17 mouse cellular contexts compared by ENCODE assay signal in the genomic region with DNA sequence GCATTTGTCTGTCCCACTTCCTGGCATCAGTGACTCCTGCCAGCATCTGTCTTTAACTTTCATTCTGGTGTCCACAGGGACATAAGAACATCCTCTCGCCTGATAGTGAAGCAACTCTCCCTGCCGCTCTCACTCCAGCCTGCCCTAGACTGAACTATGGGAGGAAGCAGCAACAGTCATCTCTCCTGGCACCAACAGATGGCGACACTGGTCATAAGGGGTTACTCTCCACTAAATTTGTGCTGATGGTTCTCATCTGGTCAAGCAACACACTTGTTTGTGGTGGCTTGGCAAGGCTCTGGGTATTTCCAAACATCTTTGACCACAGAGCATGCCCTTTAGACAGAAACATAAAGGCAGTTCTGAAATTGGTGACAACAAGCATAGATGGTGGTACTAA.
DNase-seq lines count a peak whose midpoint lies in the region; ATAC-seq and TF ChIP-seq lines count a peak whose summit lies in the region.
"Had no signal": no experiment of that assay in that cellular context is flagged by ENCODE, and none has a peak within 500 bp of the region (broad histone marks: within the 10 kb centered on the region; RNA-seq: fewer than 3 reads in every experiment).

No protein-coding gene starts in this region.

- no peaks in the 10 kb centered on the region for H3K9me3 ChIP-seq in intestine, postnatal 0 days (ENCODE audit: control insufficient read depth)
- H3K9me3 ChIP-seq in intestine, embryonic 15.5 days, result no peaks in the 10 kb centered on the region
- no peaks in the 10 kb centered on the region for H3K9me3 ChIP-seq in midbrain, postnatal 0 days (ENCODE audit: low read length)
- H3K9me3 ChIP-seq in midbrain, embryonic 11.5 days (ENCODE audit: control insufficient read depth, low read length), result no peaks in the 10 kb centered on the region
- H3K9me3 ChIP-seq in stomach, postnatal 0 days (ENCODE audit: control insufficient read depth, low read length), result no peaks in the 10 kb centered on the region
- H3K9me3 ChIP-seq: embryonic facial prominence, embryonic 10.5 days; kidney, embryonic 15.5 days had no signal

- H3K36me3 ChIP-seq in intestine, postnatal 0 days (ENCODE audit: control insufficient read depth, insufficient read depth), result no peaks in the 10 kb centered on the region
- H3K36me3 ChIP-seq in intestine, embryonic 15.5 days, result no peaks in the 10 kb centered on the region
- H3K36me3 ChIP-seq in midbrain, postnatal 0 days (ENCODE audit: insufficient read depth, low read length), result peaks cover 2% of the 10 kb centered on the region; the same call in 1 of the 2 replicates
- H3K36me3 ChIP-seq in midbrain, embryonic 11.5 days (ENCODE audit: control insufficient read depth, insufficient read depth, low read length), result no peaks in the 10 kb centered on the region
- no peaks in the 10 kb centered on the region for H3K36me3 ChIP-seq in stomach, postnatal 0 days (ENCODE audit: control insufficient read depth, insufficient read depth, low read length)
- H3K36me3 ChIP-seq: embryonic facial prominence, embryonic 10.5 days; kidney, embryonic 15.5 days had no signal

- no peak overlapping the region for H3K9ac ChIP-seq in intestine, postnatal 0 days (ENCODE audit: low read depth, low read length)
- no peak overlapping the region for H3K9ac ChIP-seq in intestine, embryonic 15.5 days
- H3K9ac ChIP-seq in midbrain, postnatal 0 days (replicated peaks; ENCODE audit: low read length, poor library complexity, severe bottlenecking), result no peak overlapping the region
- H3K9ac ChIP-seq in midbrain, embryonic 11.5 days (ENCODE audit: low read length), result no peak overlapping the region
- H3K9ac ChIP-seq in stomach, postnatal 0 days (ENCODE audit: low read length), result no peak overlapping the region
- H3K9ac ChIP-seq: kidney, embryonic 15.5 days had no signal

- no peak overlapping the region for H3K27ac ChIP-seq in intestine, postnatal 0 days (ENCODE audit: low read depth, low read length)
- H3K27ac ChIP-seq in intestine, embryonic 15.5 days, result no peak overlapping the region
- H3K27ac ChIP-seq in midbrain, postnatal 0 days (ENCODE audit: low read depth, low read length), result no peak overlapping the region
- no peak overlapping the region for H3K27ac ChIP-seq in midbrain, embryonic 11.5 days (ENCODE audit: low read depth, low read length)
- H3K27ac ChIP-seq in stomach, postnatal 0 days (replicated peaks), result no peak overlapping the region
- H3K27ac ChIP-seq: embryonic facial prominence, embryonic 10.5 days; kidney, embryonic 15.5 days had no signal

- no peaks in the 10 kb centered on the region for H3K27me3 ChIP-seq in intestine, postnatal 0 days (replicated peaks; ENCODE audit: control insufficient read depth, insufficient read depth, low read length)
- H3K27me3 ChIP-seq in intestine, embryonic 15.5 days (replicated peaks), result no peaks in the 10 kb centered on the region
- H3K27me3 ChIP-seq in midbrain, postnatal 0 days (ENCODE audit: insufficient read depth, low read length), result no peaks in the 10 kb centered on the region
- no peaks in the 10 kb centered on the region for H3K27me3 ChIP-seq in midbrain, embryonic 11.5 days (ENCODE audit: control insufficient read depth, insufficient read depth, low read length)
- H3K27me3 ChIP-seq in stomach, postnatal 0 days (ENCODE audit: control insufficient read depth, insufficient read depth, low read length), result no peaks in the 10 kb centered on the region
- H3K27me3 ChIP-seq: kidney, embryonic 15.5 days had no signal

- H3K4me1 ChIP-seq in intestine, postnatal 0 days (replicated peaks; ENCODE audit: control insufficient read depth, insufficient read depth, low read length), result no peaks in the 10 kb centered on the region
- H3K4me1 ChIP-seq in intestine, embryonic 15.5 days (replicated peaks), result no peaks in the 10 kb centered on the region
- no peaks in the 10 kb centered on the region; the same call in 1 of the 2 replicates for H3K4me1 ChIP-seq in midbrain, postnatal 0 days (ENCODE audit: insufficient read depth, low read length)
- H3K4me1 ChIP-seq in midbrain, embryonic 11.5 days (ENCODE audit: control insufficient read depth, insufficient read depth, low read length), result no peaks in the 10 kb centered on the region
- H3K4me1 ChIP-seq in stomach, postnatal 0 days (replicated peaks; ENCODE audit: control insufficient read depth, insufficient read depth), result no peaks in the 10 kb centered on the region
- H3K4me1 ChIP-seq: embryonic facial prominence, embryonic 10.5 days; kidney, embryonic 15.5 days had no signal

- 75% methylated on average over 3 of the region's 3 CpGs for WGBS in intestine, postnatal 0 days
- 79% methylated on average over 3 of the region's 3 CpGs for WGBS in intestine, embryonic 15.5 days
- WGBS in midbrain, postnatal 0 days, result 79% methylated on average over 3 of the region's 3 CpGs
- WGBS in midbrain, embryonic 11.5 days, result 81% methylated on average over 3 of the region's 3 CpGs
- 74% methylated on average over 3 of the region's 3 CpGs for WGBS in stomach, postnatal 0 days

- TF ChIP-seq CTCF in intestine, postnatal 0 days (IDR thresholded peaks at IDR 0.05; ENCODE audit: low read depth), result peak; percentile 21; the same call in 1 of the 2 replicates
- TF ChIP-seq CTCF in midbrain, postnatal 0 days (IDR thresholded peaks at IDR 0.05), result peak; percentile 50
- TF ChIP-seq CTCF in stomach, postnatal 0 days (IDR thresholded peaks at IDR 0.05; ENCODE audit: low read depth), result peak; percentile 39

- DNase-seq in midbrain, postnatal 0 days (ENCODE audit: low spot score), result no peak
- DNase-seq in midbrain, embryonic 11.5 days (ENCODE audit: low spot score, missing footprints), result no peak
- peak; percentile 11 for DNase-seq in R1 (ENCODE audit: low read depth, low spot score)
- no peak for DNase-seq in stomach, postnatal 0 days (ENCODE audit: low spot score)
- no peak for DNase-seq in gastrocnemius, postnatal 10 days
- DNase-seq: adrenal gland, adult 8-10 months; layer of hippocampus, adult 9-11 months; left cerebral cortex, postnatal 4 days; midbrain, embryonic 14.5 days; right cerebral cortex, postnatal 14 days; thymus, adult 2 months had no signal

- H3K4me2 ChIP-seq in intestine, postnatal 0 days (replicated peaks; ENCODE audit: low read depth), result no peak overlapping the region
- no peak overlapping the region for H3K4me2 ChIP-seq in intestine, embryonic 15.5 days (replicated peaks)
- H3K4me2 ChIP-seq in midbrain, postnatal 0 days (ENCODE audit: low read depth, low read length, poor library complexity, severe bottlenecking), result no peak overlapping the region
- no peak overlapping the region for H3K4me2 ChIP-seq in midbrain, embryonic 11.5 days
- no peak overlapping the region for H3K4me2 ChIP-seq in stomach, postnatal 0 days (replicated peaks; ENCODE audit: low read depth)
- H3K4me2 ChIP-seq: kidney, embryonic 15.5 days; liver, embryonic 11.5 days had no signal

- TF ChIP-seq EP300 in stomach, postnatal 0 days (optimal IDR thresholded peaks at IDR 0.05), result no peak

- ATAC-seq in intestine, postnatal 0 days, result no peak
- ATAC-seq in intestine, embryonic 15.5 days, result no peak
- no peak for ATAC-seq in midbrain, postnatal 0 days (ENCODE audit: low FRiP score)
- no peak for ATAC-seq in midbrain, embryonic 11.5 days (ENCODE audit: low FRiP score)
- ATAC-seq in stomach, postnatal 0 days (ENCODE audit: low FRiP score, low TSS enrichment), result no peak

- H3K4me3 ChIP-seq in intestine, postnatal 0 days (ENCODE audit: low read depth, low read length), result no peak overlapping the region
- H3K4me3 ChIP-seq in intestine, embryonic 15.5 days (replicated peaks), result no peak overlapping the region
- no peak overlapping the region for H3K4me3 ChIP-seq in midbrain, postnatal 0 days (ENCODE audit: low read depth, low read length)
- H3K4me3 ChIP-seq in midbrain, embryonic 11.5 days (ENCODE audit: low read depth, low read length), result no peak overlapping the region
- H3K4me3 ChIP-seq in stomach, postnatal 0 days (ENCODE audit: low read depth, low read length), result no peak overlapping the region
- H3K4me3 ChIP-seq: embryonic facial prominence, embryonic 10.5 days; erythroblast, embryonic 14.5 days; kidney, embryonic 15.5 days had no signal
